Mouse (Mus musculus): ENCODE results near the gene Adam12. TPM values are rescaled to one million over a fixed set of nuclear protein-coding genes. Genes with fewer than 3 reads are reported as not detected.

The Adam12 gene
- total RNA-seq, 1 experiment: 3.9 TPM

GRCm38 (mm10) chr7:133933378-133933777 is 298.6 kb downstream of the Adam12 start:
- TF ChIP-seq MAFK (IDR thresholded peaks at IDR 0.05; ENCODE audit: insufficient read depth, low read depth, low read length) (no peak), ZC3H11A (IDR thresholded peaks at IDR 0.05; ENCODE audit: borderline replicate concordance, low read depth, low read length) (no peak), HCFC1 (IDR thresholded peaks at IDR 0.05; ENCODE audit: borderline replicate concordance, insufficient read depth, low read length) (no peak)
- Histone ChIP-seq H3K36me3 (ENCODE audit: control insufficient read depth, insufficient read depth, low read length, poor library complexity, severe bottlenecking) (no peaks in the 10 kb centered on the region), H3K4me3 (ENCODE audit: insufficient read depth in 1 of 2, low read depth in 1 of 2, low read length in 2 of 2, poor library complexity in 1 of 2, severe bottlenecking in 1 of 2) (no peak overlapping the region), H3K27ac (ENCODE audit: insufficient read depth, low read depth, low read length, poor library complexity, severe bottlenecking) (no peak overlapping the region), H3K9me3 (ENCODE audit: control insufficient read depth, insufficient read depth, low read depth, low read length) (no peaks in the 10 kb centered on the region), H3K9ac (ENCODE audit: insufficient read depth, low read depth, low read length, poor library complexity, severe bottlenecking) (no peak overlapping the region), H3K4me1 (ENCODE audit: control insufficient read depth in 2 of 2, insufficient read depth in 2 of 2, low read length in 2 of 2, poor library complexity in 1 of 2) (no peaks in the 10 kb centered on the region)
- DNase-seq (ENCODE audit: low read depth, low spot score): no peak
- in situ Hi-C loops (cut with MboI; ENCODE audit: low sequenced_read_pairs in 2 of 2, unreplicated experiment in 2 of 2): no loop called here

- H3K36me3 ChIP-seq (ENCODE audit: control insufficient read depth, insufficient read depth, low read length, poor library complexity, severe bottlenecking): no peaks in the 10 kb centered on the region
- H3K27ac ChIP-seq (ENCODE audit: insufficient read depth, low read depth, low read length, poor library complexity, severe bottlenecking): no peak overlapping the region
- TF ChIP-seq CHD2 (IDR thresholded peaks at IDR 0.05; ENCODE audit: low read depth, low read length): no peak
- in situ Hi-C loops (cut with MboI; ENCODE audit: low sequenced_read_pairs in 2 of 2, unreplicated experiment in 2 of 2): no loop called here
- H3K9ac ChIP-seq (ENCODE audit: insufficient read depth, low read depth, low read length, poor library complexity, severe bottlenecking): no peak overlapping the region
- DNase-seq (ENCODE audit: low read depth, low spot score): no peak
- H3K9me3 ChIP-seq (ENCODE audit: control insufficient read depth, insufficient read depth, low read depth, low read length): no peaks in the 10 kb centered on the region
- H3K4me3 ChIP-seq (ENCODE audit: insufficient read depth in 1 of 2, low read depth in 1 of 2, low read length in 2 of 2, poor library complexity in 1 of 2, severe bottlenecking in 1 of 2): no peak overlapping the region
- H3K4me1 ChIP-seq (ENCODE audit: control insufficient read depth in 2 of 2, insufficient read depth in 2 of 2, low read length in 2 of 2, poor library complexity in 1 of 2): no peaks in the 10 kb centered on the region
Observed at GRCm38 (mm10) chr7:133931481-133931880, 300.5 kb downstream of the Adam12 start.

DNA sequence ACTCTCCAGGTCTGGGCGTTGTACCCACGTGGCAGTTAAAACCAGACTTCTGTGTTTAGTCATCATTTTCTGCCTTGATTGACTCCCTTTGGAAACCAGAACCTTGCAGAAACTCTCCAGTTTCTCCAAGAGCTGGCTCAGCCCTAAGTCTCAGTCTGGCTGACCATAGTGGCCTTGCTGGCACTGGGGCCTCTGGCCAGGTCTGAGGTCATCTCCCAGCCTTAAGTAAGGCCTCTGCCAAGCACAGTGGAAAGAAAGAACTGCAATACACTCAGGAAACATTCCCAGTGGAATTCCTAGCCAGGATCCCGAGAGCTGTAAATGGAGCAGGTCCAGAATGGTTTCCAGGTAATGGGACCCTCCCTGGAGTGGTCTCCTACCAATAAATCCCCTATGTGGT is 303.0 kb downstream of the Adam12 start:
- no peak overlapping the region for H3K9ac ChIP-seq (ENCODE audit: insufficient read depth, low read depth, low read length, poor library complexity, severe bottlenecking)
- H3K4me3 ChIP-seq (ENCODE audit: insufficient read depth in 1 of 2, low read depth in 1 of 2, low read length in 2 of 2, poor library complexity in 1 of 2, severe bottlenecking in 1 of 2): no peak overlapping the region
- H3K9me3 ChIP-seq (ENCODE audit: control insufficient read depth, insufficient read depth, low read depth, low read length): no peaks in the 10 kb centered on the region
- in situ Hi-C loops (cut with MboI; ENCODE audit: low sequenced_read_pairs in 2 of 2, unreplicated experiment in 2 of 2): no loop called here
- no peak for TF ChIP-seq MAFK (IDR thresholded peaks at IDR 0.05; ENCODE audit: insufficient read depth, low read depth, low read length)
- no peak for TF ChIP-seq ZC3H11A (IDR thresholded peaks at IDR 0.05; ENCODE audit: borderline replicate concordance, low read depth, low read length)
- no peak for TF ChIP-seq HCFC1 (IDR thresholded peaks at IDR 0.05; ENCODE audit: borderline replicate concordance, insufficient read depth, low read length)
- TF ChIP-seq CHD2 (IDR thresholded peaks at IDR 0.05; ENCODE audit: low read depth, low read length): no peak
- TF ChIP-seq ZNF384 (IDR thresholded peaks at IDR 0.05; ENCODE audit: low read depth, low read length): no peak
- H3K27ac ChIP-seq (ENCODE audit: insufficient read depth, low read depth, low read length, poor library complexity, severe bottlenecking): no peak overlapping the region
- H3K4me1 ChIP-seq (ENCODE audit: control insufficient read depth in 2 of 2, insufficient read depth in 2 of 2, low read length in 2 of 2, poor library complexity in 1 of 2): no peaks in the 10 kb centered on the region
- H3K36me3 ChIP-seq (ENCODE audit: control insufficient read depth, insufficient read depth, low read length, poor library complexity, severe bottlenecking): no peaks in the 10 kb centered on the region
- DNase-seq (ENCODE audit: low read depth, low spot score): no peak

- Histone ChIP-seq H3K4me3 (ENCODE audit: insufficient read depth in 1 of 2, low read depth in 1 of 2, low read length in 2 of 2, poor library complexity in 1 of 2, severe bottlenecking in 1 of 2) (no peak overlapping the region), H3K27ac (ENCODE audit: insufficient read depth, low read depth, low read length, poor library complexity, severe bottlenecking) (no peak overlapping the region), H3K9ac (ENCODE audit: insufficient read depth, low read depth, low read length, poor library complexity, severe bottlenecking) (no peak overlapping the region), H3K36me3 (ENCODE audit: control insufficient read depth, insufficient read depth, low read length, poor library complexity, severe bottlenecking) (no peaks in the 10 kb centered on the region), H3K9me3 (ENCODE audit: control insufficient read depth, insufficient read depth, low read depth, low read length) (no peaks in the 10 kb centered on the region), H3K4me1 (ENCODE audit: control insufficient read depth in 2 of 2, insufficient read depth in 2 of 2, low read length in 2 of 2, poor library complexity in 1 of 2) (no peaks in the 10 kb centered on the region)
- DNase-seq (ENCODE audit: low read depth, low spot score): no peak
- no peak for TF ChIP-seq ZC3H11A (IDR thresholded peaks at IDR 0.05; ENCODE audit: borderline replicate concordance, low read depth, low read length)
- TF ChIP-seq CHD2 (IDR thresholded peaks at IDR 0.05; ENCODE audit: low read depth, low read length): no peak
- no peak for TF ChIP-seq MAFK (IDR thresholded peaks at IDR 0.05; ENCODE audit: insufficient read depth, low read depth, low read length)
- TF ChIP-seq HCFC1 (IDR thresholded peaks at IDR 0.05; ENCODE audit: borderline replicate concordance, insufficient read depth, low read length): no peak
- no peak for TF ChIP-seq ZNF384 (IDR thresholded peaks at IDR 0.05; ENCODE audit: low read depth, low read length)
- in situ Hi-C loops (cut with MboI; ENCODE audit: low sequenced_read_pairs in 2 of 2, unreplicated experiment in 2 of 2): no loop called here
Observed at GRCm38 (mm10) chr7:133925771-133926170, 306.2 kb downstream of the Adam12 start.

DNA sequence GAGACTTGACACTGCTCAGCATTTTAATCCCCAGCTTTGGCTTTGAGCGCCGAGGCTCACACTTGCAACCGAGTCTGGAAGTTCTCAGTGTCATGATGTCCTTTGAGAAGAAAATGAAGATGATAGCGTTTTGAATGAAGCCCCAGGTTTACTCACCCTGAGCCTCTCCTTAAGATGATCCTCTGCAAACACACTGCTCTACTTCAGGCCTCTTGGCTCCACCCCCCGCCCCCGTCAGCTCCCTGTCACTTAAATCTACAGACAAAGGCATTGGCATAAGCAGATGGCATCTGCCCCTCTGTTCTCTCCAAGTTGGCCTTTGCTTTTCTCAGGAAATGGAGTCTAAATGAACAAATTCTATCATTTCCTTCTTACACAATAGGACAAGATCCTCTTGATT is 308.0 kb downstream of the Adam12 start:
- H3K36me3 ChIP-seq (ENCODE audit: control insufficient read depth, insufficient read depth, low read length, poor library complexity, severe bottlenecking): no peaks in the 10 kb centered on the region
- H3K9me3 ChIP-seq (ENCODE audit: control insufficient read depth, insufficient read depth, low read depth, low read length): no peaks in the 10 kb centered on the region
- DNase-seq (ENCODE audit: low read depth, low spot score): no peak
- no peak overlapping the region for H3K9ac ChIP-seq (ENCODE audit: insufficient read depth, low read depth, low read length, poor library complexity, severe bottlenecking)
- no peaks in the 10 kb centered on the region; a peak in 1 of 4 replicates for H3K4me1 ChIP-seq (ENCODE audit: control insufficient read depth in 2 of 2, insufficient read depth in 2 of 2, low read length in 2 of 2, poor library complexity in 1 of 2)
- H3K4me3 ChIP-seq (ENCODE audit: insufficient read depth in 1 of 2, low read depth in 1 of 2, low read length in 2 of 2, poor library complexity in 1 of 2, severe bottlenecking in 1 of 2): no peak overlapping the region
- TF ChIP-seq ZC3H11A (IDR thresholded peaks at IDR 0.05; ENCODE audit: borderline replicate concordance, low read depth, low read length) (no peak), ZNF384 (IDR thresholded peaks at IDR 0.05; ENCODE audit: low read depth, low read length) (no peak), HCFC1 (IDR thresholded peaks at IDR 0.05; ENCODE audit: borderline replicate concordance, insufficient read depth, low read length) (no peak), MAFK (IDR thresholded peaks at IDR 0.05; ENCODE audit: insufficient read depth, low read depth, low read length) (no peak), CHD2 (IDR thresholded peaks at IDR 0.05; ENCODE audit: low read depth, low read length) (no peak)
- no peak overlapping the region for H3K27ac ChIP-seq (ENCODE audit: insufficient read depth, low read depth, low read length, poor library complexity, severe bottlenecking)
- in situ Hi-C loops (cut with MboI; ENCODE audit: low sequenced_read_pairs in 2 of 2, unreplicated experiment in 2 of 2): no loop called here

All from ES-E14 (cell line).